In genomic region chr13:59557185-59557985, GRCm38 (mm10) we compare ENCODE assay signal across 8 mouse cellular contexts. TPM values are rescaled to one million over a fixed set of nuclear protein-coding genes. Genes with fewer than 3 reads are reported as not detected.
DNase-seq lines count a peak whose midpoint lies in the region; ATAC-seq and TF ChIP-seq lines count a peak whose summit lies in the region.

No protein-coding gene starts in this region.

- ATAC-seq in megakaryocyte, adult 5-6 weeks (ENCODE audit: poor library complexity, severe bottlenecking): peak; percentile 80

- peak overlapping the region; percentile 73 for H3K4me3 ChIP-seq in cortical plate, adult 2 months (ENCODE audit: insufficient read depth, low read length)

- TF ChIP-seq POLR2A in cortical plate, adult 2 months (IDR thresholded peaks at IDR 0.05; ENCODE audit: extremely low read depth, insufficient read depth, low read length): peak; percentile 58

- H3K27ac ChIP-seq in cortical plate, adult 2 months (ENCODE audit: insufficient read depth, low read length): peak overlapping the region; percentile 86

- peaks cover 6% of the 10 kb centered on the region for H3K4me1 ChIP-seq in cortical plate, adult 2 months (ENCODE audit: control insufficient read depth, insufficient read depth, low read length)

- no peak for TF ChIP-seq CTCF in cortical plate, adult 2 months (IDR thresholded peaks at IDR 0.05; ENCODE audit: extremely low read depth, insufficient read depth, low read length)

- peak; percentile 88 for DNase-seq in adipocyte (ENCODE audit: low spot score)
- DNase-seq in gastrocnemius, adult 8-10 months (ENCODE audit: low spot score in 2 of 2): peak; percentile 69 to 87
- DNase-seq in hindlimb bud, embryonic 11.5 days (ENCODE audit: extremely low spot score, low read depth, low spot score): peak; percentile 33
- peak; percentile 74 to 86 for DNase-seq in left cerebral cortex, adult 8-10 months (ENCODE audit: low spot score in 2 of 2)
- DNase-seq in right cerebral cortex, adult 2 months (ENCODE audit: low spot score in 2 of 2): peak; percentile 82 to 84
- DNase-seq in urinary bladder, postnatal 10 days (ENCODE audit: low spot score): peak; percentile 47

RNA-seq across cellular contexts. Expression of gene Agtpbp1, which starts 27.6 kb away (rescaled TPM):
- polyA plus RNA-seq in cortical plate, adult 2 months (2012; rRNA removed): 105 and 106 TPM in 2 replicates
- total RNA-seq in gastrocnemius, adult 8-10 months (2022): 10 to 100 TPM; 77.0 to 85.2 (median 83.0) TPM
- total RNA-seq in left cerebral cortex, adult 8-10 months (2022): 100 to 1,000 TPM; 320 to 366 (median 343) TPM
- total RNA-seq in megakaryocyte, adult 5-6 weeks (2015): 64.5 and 71.4 TPM in 2 replicates
- 73.0 and 106 TPM in 2 replicates for total RNA-seq in megakaryocyte, adult 5-6 weeks (2017)

RNA-seq across cellular contexts. Expression of gene Naa35, which starts 27.7 kb away (rescaled TPM):
- 78.4 and 79.8 TPM in 2 replicates for polyA plus RNA-seq in cortical plate, adult 2 months (2012; rRNA removed)
- total RNA-seq in gastrocnemius, adult 8-10 months (2022): 10 to 100 TPM; 29.0 to 38.6 (median 35.3) TPM
- 100 to 1,000 TPM in 1 of 4 experiments, 10 to 100 TPM in 3; 85.3 to 111 (median 92.7) TPM for total RNA-seq in left cerebral cortex, adult 8-10 months (2022)
- 76.1 and 76.4 TPM in 2 replicates for total RNA-seq in megakaryocyte, adult 5-6 weeks (2015)
- 30.4 and 53.1 TPM in 2 replicates for total RNA-seq in megakaryocyte, adult 5-6 weeks (2017)

Comparison
In these comparisons a context has a peak if more than half of its experiments do, and no peak if none do; other contexts are left out.
1. Peak in every context shown above with its lines: DNase-seq, ATAC-seq, H3K4me3 ChIP-seq and H3K27ac ChIP-seq.
2. DNase-seq: peak in every context shown above with its lines; median percentile 88 in adipocyte; 83 in right cerebral cortex, adult 2 months; 80 in left cerebral cortex, adult 8-10 months; 78 in gastrocnemius, adult 8-10 months; 47 in urinary bladder, postnatal 10 days; 33 in hindlimb bud, embryonic 11.5 days.